Mouse (Mus musculus) thymus, postnatal 0 days (tissue): ENCODE data around the gene Catsperz. TPM values are rescaled to one million over a fixed set of nuclear protein-coding genes. Genes with fewer than 3 reads are reported as not detected.
A peak's percentile ranks its signal among the peaks of the same experiment; 100 is the strongest.

Experiments used
- DNase-seq: peaks from one replicate; pipeline ENCODE4 v3.0.0-alpha.2; 2015; ENCODE audit warnings: low spot score
- polyA plus RNA-seq: library from polyadenylated mRNA; unstranded; fragments of >200 nt; fragmentation: Nextera tagmentation; extraction: Ambion mirVana; gene quantifications from 2 replicates; pipeline ENCODE4 v1.2.1, GENCODE M21; 2015

Catsperz gene
- polyA plus RNA-seq, 1 experiment from 2014 or later: 7.4 TPM

DNA sequence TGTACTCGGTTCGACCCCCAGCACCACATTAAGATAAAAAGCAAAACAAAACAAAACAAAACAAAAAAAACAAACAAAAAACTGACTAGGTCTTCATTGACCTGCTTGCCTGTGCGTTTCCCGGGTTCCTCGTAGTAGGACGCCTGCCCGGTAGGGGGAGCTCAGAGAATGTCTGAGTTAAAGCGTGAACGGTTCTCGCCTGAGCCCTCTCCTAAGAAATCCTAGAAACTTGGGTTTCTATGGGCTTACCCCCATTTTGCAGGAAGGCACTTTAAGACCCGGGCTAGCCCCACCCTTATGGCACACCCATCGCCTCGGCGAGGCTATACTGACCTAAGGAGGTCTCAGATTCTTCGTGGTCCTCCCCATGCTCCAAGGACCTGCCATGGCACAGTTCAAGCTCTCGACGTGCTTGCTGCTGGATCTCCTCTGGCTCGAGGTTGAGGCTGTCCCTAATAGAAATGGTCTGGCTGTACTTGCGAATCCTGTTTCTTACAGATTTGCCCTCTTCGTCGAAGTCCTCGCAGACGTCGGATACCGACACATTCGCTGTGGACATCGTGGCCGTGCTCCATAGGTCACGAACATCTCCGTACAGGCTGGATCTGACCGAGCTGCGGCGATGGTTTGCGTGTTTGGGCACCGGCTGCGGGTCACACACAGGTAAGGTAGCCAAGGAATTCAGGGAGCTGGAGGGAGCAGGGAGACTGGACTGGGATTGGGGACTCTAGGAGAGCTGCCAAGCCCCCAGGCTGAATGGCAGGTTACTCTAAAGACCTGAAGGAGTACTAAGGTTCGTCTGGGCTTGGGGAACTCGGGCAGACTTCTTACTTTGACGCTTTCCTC is 496 bp downstream of the Catsperz start:
- peak; percentile 79 for DNase-seq

- DNase-seq: no peak
Observed at GRCm38 (mm10) chr19:6922901-6923735, 2.1 kb downstream of the Catsperz start.

DNA sequence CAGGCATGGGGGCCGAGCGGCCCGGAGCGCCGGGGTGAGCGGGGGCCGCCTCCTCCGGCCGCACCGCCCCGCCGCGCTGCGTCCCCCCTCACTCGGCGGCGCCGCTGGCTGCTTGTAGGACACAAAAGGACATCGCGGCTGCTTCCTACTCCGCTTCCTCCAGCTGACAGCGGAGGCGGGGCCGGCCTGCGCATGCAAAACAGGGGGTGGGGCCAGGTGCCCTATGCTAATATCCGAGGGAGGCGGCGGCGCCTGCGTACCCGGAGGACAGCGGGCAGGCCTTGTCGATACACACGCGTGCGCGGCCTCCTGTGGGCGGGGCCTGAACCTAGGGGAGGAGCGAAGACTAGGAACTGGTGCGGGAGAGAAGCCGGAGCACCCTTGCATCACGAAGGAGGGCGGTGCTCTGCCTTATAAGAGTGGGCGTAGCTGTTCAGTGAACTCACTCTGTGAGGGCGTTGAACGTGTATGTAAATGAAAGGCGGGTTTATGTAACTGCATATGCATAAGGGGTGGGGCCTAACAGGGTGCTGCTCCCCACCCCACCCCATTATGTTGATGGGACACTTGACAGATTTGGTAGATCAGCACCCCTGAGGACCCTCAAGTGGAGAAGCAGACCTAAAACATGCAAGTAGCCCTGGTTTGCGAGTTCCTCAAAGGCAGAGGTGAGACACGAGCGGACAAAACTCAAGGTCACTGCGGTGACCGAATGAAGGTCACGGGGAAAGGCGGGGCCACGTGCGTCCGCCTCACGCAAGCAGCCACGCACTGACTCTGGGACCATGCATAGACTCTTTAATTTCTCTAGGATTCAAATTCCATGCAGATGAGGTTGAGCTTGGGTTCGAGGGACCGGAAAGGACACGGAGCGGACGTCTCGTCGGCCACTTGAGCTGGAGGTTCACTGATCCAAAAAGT is 3.3 kb downstream of the Catsperz start, which contains the start of gene Esrra:
Gene Esrra (minus strand): TSS at position 167 of the 921 bp plus-strand sequence.
- DNase-seq: peak; percentile 100

GRCm38 (mm10) chr19:6920741-6921636 is 4.2 kb downstream of the Catsperz start:
- peak; percentile 69 for DNase-seq

- DNase-seq: no peak
Observed at GRCm38 (mm10) chr19:6919876-6920740, 5.1 kb downstream of the Catsperz start.

DNA sequence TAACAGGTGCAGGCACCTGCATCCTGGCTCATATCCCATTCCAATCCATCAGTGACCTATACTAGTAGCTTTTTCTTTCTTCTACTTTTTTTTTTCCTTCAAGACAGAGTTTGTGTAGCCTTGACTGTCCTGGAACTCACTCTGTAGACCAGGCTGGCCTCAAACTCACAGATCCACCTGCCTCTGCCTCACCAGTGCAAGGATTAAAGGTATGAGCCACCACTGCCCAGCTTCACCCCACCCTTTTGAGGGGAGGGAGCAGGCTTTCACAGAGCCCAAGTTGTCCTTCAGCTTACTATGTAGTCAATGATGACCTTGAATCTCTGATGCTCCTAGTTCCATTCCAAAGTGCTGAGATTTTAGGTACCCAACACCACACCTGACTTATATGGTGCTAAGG is 5.7 kb downstream of the Catsperz start:
- no peak for DNase-seq

DNA sequence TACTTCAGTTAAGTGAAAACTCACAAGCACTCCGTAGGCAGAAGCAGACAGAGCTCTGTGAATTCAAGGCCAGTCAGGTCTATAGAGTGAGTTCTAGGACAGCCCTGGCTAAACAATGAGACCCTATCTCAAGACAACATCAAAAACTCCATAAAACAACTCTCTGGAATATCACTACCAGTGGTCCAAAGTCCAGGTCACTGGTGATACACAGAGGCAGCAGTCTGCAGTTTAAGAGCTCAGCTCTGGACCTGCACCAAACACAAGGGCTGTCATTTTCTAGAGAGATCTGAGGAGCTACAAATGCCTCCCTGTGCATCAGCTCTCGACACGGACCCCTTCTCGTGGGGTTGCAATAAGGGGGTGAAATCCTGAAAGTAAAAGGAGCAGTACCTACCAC is 6.9 kb downstream of the Catsperz start:
- no peak for DNase-seq

GRCm38 (mm10) chr19:6916496-6916895 is 8.7 kb downstream of the Catsperz start:
- no peak for DNase-seq

GRCm38 (mm10) chr19:6915276-6915675 is 9.9 kb downstream of the Catsperz start:
- DNase-seq: no peak

DNA sequence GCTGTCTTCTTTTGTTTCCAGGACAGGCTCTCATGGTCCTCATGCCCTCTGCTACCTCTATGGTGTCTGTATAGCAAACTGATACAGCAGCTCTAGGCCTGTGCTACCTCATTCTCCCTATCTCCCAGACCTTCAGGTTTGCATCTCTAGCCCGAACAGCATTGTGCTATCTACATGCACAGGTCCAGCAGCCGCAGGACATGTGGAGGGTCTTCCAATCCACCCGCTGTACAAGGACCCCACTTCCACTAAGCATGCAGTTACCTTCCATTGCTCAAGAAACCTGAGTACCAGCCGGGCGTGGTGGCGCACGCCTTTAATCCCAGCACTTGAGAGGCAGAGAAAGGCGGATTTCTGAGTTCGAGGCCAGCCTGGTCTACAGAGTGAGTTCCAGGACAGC is 10.6 kb downstream of the Catsperz start:
- DNase-seq: no peak

- no peak for DNase-seq
Observed at GRCm38 (mm10) chr19:6913991-6914390, 11.2 kb downstream of the Catsperz start.

DNA sequence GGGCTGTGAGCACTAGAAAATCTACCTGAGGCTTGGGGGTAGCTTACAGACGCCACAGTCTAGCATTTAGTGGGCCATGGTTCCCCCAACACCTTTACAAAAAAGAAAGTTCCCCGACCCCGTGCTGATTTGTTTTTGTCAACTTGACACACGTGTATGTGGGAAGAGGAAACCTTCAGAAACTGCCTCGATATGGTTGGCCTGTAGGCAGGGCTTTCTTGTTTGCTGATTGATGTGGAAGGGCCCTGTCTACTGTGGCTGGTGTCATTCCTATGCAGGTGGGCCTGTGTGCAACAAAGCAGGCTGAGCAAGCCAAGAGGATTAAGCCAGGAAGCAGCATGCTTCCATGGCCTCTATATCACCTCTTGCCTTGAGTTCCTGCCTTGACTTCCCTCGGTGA is 12.1 kb downstream of the Catsperz start:
- DNase-seq: peak; percentile 52

GRCm38 (mm10) chr19:6912205-6912970 is 12.8 kb downstream of the Catsperz start:
- DNase-seq: no peak

DNA sequence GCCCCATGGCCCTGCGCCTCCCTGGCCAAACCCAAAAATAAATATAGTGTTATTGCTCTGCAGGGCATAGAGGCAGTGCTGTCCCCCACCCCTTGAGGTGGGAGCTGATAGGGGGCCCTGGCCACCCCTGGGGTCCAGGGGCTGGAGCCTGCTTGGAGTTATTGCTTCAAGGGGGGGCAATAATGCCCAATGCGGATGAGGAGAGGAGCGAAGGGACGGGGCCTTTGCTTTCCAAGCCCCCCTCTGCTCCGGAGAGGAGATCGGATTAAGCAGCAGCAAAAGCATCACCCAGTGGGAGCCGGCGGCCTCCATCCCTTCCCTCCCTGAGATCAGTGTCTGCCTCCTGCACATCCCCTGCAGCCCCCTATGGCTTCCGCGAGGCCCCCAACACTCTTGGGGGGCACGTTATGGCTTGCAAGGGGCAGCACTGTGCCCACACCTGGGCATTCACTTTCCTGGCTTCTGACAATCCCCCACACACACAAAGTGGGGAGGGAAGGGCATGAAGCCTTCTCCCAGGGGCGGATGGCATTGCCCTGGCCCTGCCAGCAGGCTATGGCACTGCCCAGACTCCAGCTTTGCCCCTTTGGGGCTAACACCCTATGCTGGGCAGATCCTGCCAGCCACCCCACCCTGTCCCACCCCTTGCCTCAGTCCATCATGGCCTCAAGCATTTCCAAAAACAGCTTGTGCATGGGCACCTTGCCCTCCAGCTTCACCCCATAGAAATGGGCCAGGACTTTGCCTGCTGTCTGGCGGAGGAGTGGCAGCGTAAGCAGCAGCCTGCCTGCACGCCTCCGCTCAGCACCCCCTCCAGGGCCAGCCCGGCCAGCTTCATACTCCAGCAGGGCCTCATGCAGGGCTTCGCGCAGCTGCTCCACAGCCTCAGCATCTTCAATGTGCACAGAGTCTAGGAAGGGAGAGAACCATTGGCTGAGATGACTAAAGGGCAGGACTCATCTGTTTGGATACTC is 13.8 kb downstream of the Catsperz start:
- no peak for DNase-seq

- DNase-seq: peak; percentile 43
Observed at GRCm38 (mm10) chr19:6910306-6910705, 14.9 kb downstream of the Catsperz start.

- peak; percentile 95 for DNase-seq
Observed at GRCm38 (mm10) chr19:6909507-6910289, 15.5 kb downstream of the Catsperz start, which contains the start of the genes Trmt112 and Prdx5. TSS of gene Trmt112 (plus strand) at chr19:6909698. TSS of gene Prdx5 (minus strand) at chr19:6910106.
